9 mouse cellular contexts compared by ENCODE assay signal in the genomic region with DNA sequence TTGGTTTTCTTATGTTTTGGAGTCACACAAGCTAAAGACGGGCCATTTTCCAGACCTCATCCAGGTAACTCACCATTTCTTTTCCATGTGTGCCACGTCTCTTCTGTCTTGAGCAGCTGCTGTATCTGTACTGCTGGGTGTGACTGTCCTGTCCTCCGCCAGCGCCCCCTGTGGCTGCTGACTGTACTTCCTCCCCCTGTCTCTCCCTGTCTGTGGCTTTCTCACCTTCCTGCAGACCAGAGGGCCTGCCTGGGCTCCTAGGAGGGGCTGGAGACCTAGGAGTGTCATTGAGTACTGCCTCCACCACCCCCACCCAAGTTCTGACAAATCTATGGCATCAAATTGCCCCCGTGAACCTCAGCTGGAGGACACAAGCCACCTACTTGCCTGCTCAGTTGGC. TPM values are rescaled to one million over a fixed set of nuclear protein-coding genes. Genes with fewer than 3 reads are reported as not detected.
DNase-seq lines count a peak whose midpoint lies in the region; ATAC-seq and TF ChIP-seq lines count a peak whose summit lies in the region.
"Had no signal": no experiment of that assay in that cellular context is flagged by ENCODE, and none has a peak within 500 bp of the region (broad histone marks: within the 10 kb centered on the region; RNA-seq: fewer than 3 reads in every experiment).

No protein-coding gene starts in this region.

- TF ChIP-seq POLR2A in MEL (IDR thresholded peaks at IDR 0.05; ENCODE audit: control insufficient read depth in 1 of 2, insufficient read depth in 1 of 2, low read depth in 1 of 2, low read length in 2 of 2, poor library complexity in 1 of 2) = no peak
- no peak for TF ChIP-seq POLR2A in spleen, adult 2 months (IDR thresholded peaks at IDR 0.05; ENCODE audit: low read depth, low read length)

- no peak overlapping the region for H3K4me3 ChIP-seq in layer of hippocampus, adult 2 months
- H3K4me3 ChIP-seq in MEL (ENCODE audit: control insufficient read depth in 1 of 2, insufficient read depth in 1 of 2, low read depth in 2 of 2, low read length in 2 of 2) = no peak overlapping the region
- H3K4me3 ChIP-seq in liver, embryonic 12.5 days = no peak overlapping the region
- H3K4me3 ChIP-seq in spleen, adult 2 months (ENCODE audit: extremely low read depth, insufficient read depth, insufficient read length) = no peak overlapping the region
- H3K4me3 ChIP-seq: lung, embryonic 15.5 days had no signal

- H3K27ac ChIP-seq in layer of hippocampus, adult 2 months = peak overlapping the region; percentile 9; the same call in 1 of the 2 replicates
- H3K27ac ChIP-seq in MEL (ENCODE audit: control insufficient read depth, low read depth, low read length) = no peak overlapping the region
- H3K27ac ChIP-seq in liver, embryonic 12.5 days = peak overlapping the region; percentile 37
- no peak overlapping the region for H3K27ac ChIP-seq in spleen, adult 2 months (ENCODE audit: insufficient read depth, low read length)
- H3K27ac ChIP-seq: lung, embryonic 15.5 days had no signal

- H3K9ac ChIP-seq in MEL (ENCODE audit: control insufficient read depth, low read depth, low read length, poor library complexity, severe bottlenecking) = no peak overlapping the region
- no peak overlapping the region for H3K9ac ChIP-seq in liver, embryonic 12.5 days
- H3K9ac ChIP-seq: lung, embryonic 15.5 days had no signal

- H3K36me3 ChIP-seq in MEL (ENCODE audit: control insufficient read depth in 1 of 2, insufficient read depth in 2 of 2, low read length in 2 of 2) = peaks cover 6 to 27% of the 10 kb centered on the region in 2 experiments
- H3K36me3 ChIP-seq in liver, embryonic 12.5 days = peaks cover 100% of the 10 kb centered on the region
- no peaks in the 10 kb centered on the region; the same call in 1 of the 2 replicates for H3K36me3 ChIP-seq in spleen, adult 2 months (ENCODE audit: control insufficient read depth, insufficient read depth, low read length)

- peaks cover 35 to 42% of the 10 kb centered on the region in 2 experiments for H3K4me1 ChIP-seq in MEL (ENCODE audit: control insufficient read depth in 1 of 2, insufficient read depth in 2 of 2, low read length in 2 of 2)
- peaks cover 100% of the 10 kb centered on the region for H3K4me1 ChIP-seq in liver, embryonic 12.5 days
- no peaks in the 10 kb centered on the region for H3K4me1 ChIP-seq in spleen, adult 2 months (ENCODE audit: control insufficient read depth, insufficient read depth, insufficient read length)
- H3K4me1 ChIP-seq: lung, embryonic 15.5 days had no signal

- 0 out of 2 replicates have a peak overlapping the region, but pooled peaks have one; percentile 4 for H3K4me2 ChIP-seq in liver, embryonic 12.5 days
- H3K4me2 ChIP-seq: lung, embryonic 15.5 days had no signal

- DNase-seq in layer of hippocampus, adult 2 months (ENCODE audit: low spot score in 2 of 2) = no peak
- DNase-seq in layer of hippocampus, adult 18-20 months (ENCODE audit: low spot score in 2 of 2) = no peak
- peak; percentile 75 for DNase-seq in MEL (ENCODE audit: low read depth, low spot score)
- DNase-seq in spleen, adult 2 months (ENCODE audit: low read depth in 1 of 2, low spot score in 2 of 2) = peak in 1 of 2 experiments; percentile 44
- no peak for DNase-seq in Muller cell, postnatal 12 days (ENCODE audit: inconsistent ontology term)
- no peak for DNase-seq in layer of hippocampus, adult 9-11 months

- 51% methylated on average over 5 of the region's 5 CpGs for WGBS in liver, embryonic 12.5 days (ENCODE audit: insufficient replicate concordance)
- 45% methylated on average over 5 of the region's 5 CpGs for WGBS in spleen, adult 2 months

- no peaks in the 10 kb centered on the region for H3K9me3 ChIP-seq in MEL (replicated peaks; ENCODE audit: insufficient read depth, low read length)
- no peaks in the 10 kb centered on the region for H3K9me3 ChIP-seq in liver, embryonic 12.5 days (replicated peaks)
- H3K9me3 ChIP-seq: lung, embryonic 15.5 days had no signal

- peak; percentile 80 for ATAC-seq in common myeloid progenitor, adult 5-6 weeks (replicated peaks; ENCODE audit: low read depth, poor library complexity, severe bottlenecking)
- no peak for ATAC-seq in liver, embryonic 12.5 days

- TF ChIP-seq RAD21 in MEL (IDR thresholded peaks at IDR 0.05; ENCODE audit: low read depth, low read length) = no peak

- TF ChIP-seq EP300 in MEL (IDR thresholded peaks at IDR 0.05; ENCODE audit: low read depth in 1 of 2, low read length in 2 of 2) = no peak

- no peaks in the 10 kb centered on the region for H3K27me3 ChIP-seq in MEL (ENCODE audit: control insufficient read depth in 1 of 2, insufficient read depth in 2 of 2, low read length in 2 of 2)
- H3K27me3 ChIP-seq in liver, embryonic 12.5 days (replicated peaks) = no peaks in the 10 kb centered on the region
- H3K27me3 ChIP-seq in spleen, adult 2 months (ENCODE audit: control insufficient read depth, insufficient read depth, low read length) = no peaks in the 10 kb centered on the region
- H3K27me3 ChIP-seq: lung, embryonic 15.5 days had no signal

- TF ChIP-seq CTCF in layer of hippocampus, adult 2 months (conservative IDR thresholded peaks at IDR 0.05) = peak; percentile 74
- peak; percentile 72 to 84 (median 75) for TF ChIP-seq CTCF in MEL (IDR thresholded peaks at IDR 0.05 in 2 of 3, conservative IDR thresholded peaks at IDR 0.05 in 1 of 3; ENCODE audit: control insufficient read depth in 1 of 3, insufficient read depth in 1 of 3, low read depth in 2 of 3, low read length in 3 of 3, poor library complexity in 1 of 3, severe bottlenecking in 1 of 3)
- peak; percentile 60; the same call in 1 of the 2 replicates for TF ChIP-seq CTCF in spleen, adult 2 months (IDR thresholded peaks at IDR 0.05; ENCODE audit: extremely low read depth, insufficient read depth, insufficient read length, insufficient replicate concordance)

- H3K79me2 ChIP-seq in MEL (ENCODE audit: control insufficient read depth, insufficient read depth, low read length, poor library complexity) = no peaks in the 10 kb centered on the region

TF ChIP-seq in MEL, 35 proteins besides CTCF, POLR2A, EP300 and RAD21 (continues in another document):
- TF ChIP-seq KAT2A (conservative IDR thresholded peaks at IDR 0.05; ENCODE audit: low read depth, low read length) = no peak
- no peak for TF ChIP-seq GABPA (IDR thresholded peaks at IDR 0.05; ENCODE audit: low read depth, low read length)
- TF ChIP-seq SIN3A (IDR thresholded peaks at IDR 0.05; ENCODE audit: low read length) = peak; percentile 42; the same call in 1 of the 2 replicates
- TF ChIP-seq ZNF384 (IDR thresholded peaks at IDR 0.05; ENCODE audit: low read depth, low read length) = 0 out of 2 replicates have a peak, but pooled peaks have one; percentile 37
- 0 out of 2 replicates have a peak, but pooled peaks have one; percentile 34 for TF ChIP-seq MAZ (IDR thresholded peaks at IDR 0.05; ENCODE audit: low read depth, low read length)
- no peak for TF ChIP-seq TBP (IDR thresholded peaks at IDR 0.05; ENCODE audit: low read depth, low read length)
- TF ChIP-seq NELFE (IDR thresholded peaks at IDR 0.05; ENCODE audit: low read depth, low read length) = no peak

RNA-seq across cellular contexts. Expression of a gene that starts 20.9 kb away (rescaled TPM):
- total RNA-seq in layer of hippocampus, adult 2 months (2021) = 10 to 100 TPM; 50.8 to 64.4 TPM
- total RNA-seq in layer of hippocampus, adult 18-20 months (2021) = 10 to 100 TPM; 47.4 to 50.6 TPM
- total RNA-seq in MEL (2012; rRNA removed) = 12.2 and 16.9 TPM in 2 replicates
- 10 to 100 TPM in 1 of 2 experiments, not detected in 1; 44.9 TPM for polyA plus RNA-seq in MEL (2012; ENCODE audit: insufficient read depth in 1 of 2, insufficient read length in 2 of 2, low read depth in 1 of 2, low replicate concordance in 2 of 2, missing spikeins in 1 of 2)
- total RNA-seq in common myeloid progenitor, adult 5-6 weeks (2017) = 12.8 and 16.6 TPM in 2 replicates
- polyA plus RNA-seq in liver, embryonic 12.5 days (2016; fragmentation: Nextera tagmentation; extraction: Ambion mirVana) = 159 and 164 TPM in 2 replicates
- polyA plus RNA-seq in spleen, adult 2 months (2012; rRNA removed) = 26.8 and 27.0 TPM in 2 replicates

RNA-seq across cellular contexts. Expression of a gene that starts 25.5 kb away (rescaled TPM):
- not detected for total RNA-seq in layer of hippocampus, adult 2 months (2021)
- total RNA-seq in layer of hippocampus, adult 18-20 months (2021) = not detected
- 0.08 TPM in 1 of 2 replicates, not detected in the other for total RNA-seq in MEL (2012; rRNA removed)
- under 1 TPM in 1 of 2 experiments, not detected in 1; 0.03 TPM for polyA plus RNA-seq in MEL (2012; ENCODE audit: insufficient read depth in 1 of 2, insufficient read length in 2 of 2, low read depth in 1 of 2, low replicate concordance in 2 of 2, missing spikeins in 1 of 2)
- total RNA-seq in common myeloid progenitor, adult 5-6 weeks (2017) = not detected in 2 replicates
- 0.15 and 0.19 TPM in 2 replicates for polyA plus RNA-seq in liver, embryonic 12.5 days (2016; fragmentation: Nextera tagmentation; extraction: Ambion mirVana)
- polyA plus RNA-seq in spleen, adult 2 months (2012; rRNA removed) = 0.02 and 0.23 TPM in 2 replicates

RNA-seq across cellular contexts. Expression of a gene that starts 29.5 kb away (rescaled TPM):
- 10 to 100 TPM; 40.6 to 42.3 TPM for total RNA-seq in layer of hippocampus, adult 2 months (2021)
- 10 to 100 TPM; 35.5 to 45.9 TPM for total RNA-seq in layer of hippocampus, adult 18-20 months (2021)
- 69.6 and 71.4 TPM in 2 replicates for total RNA-seq in MEL (2012; rRNA removed)
- polyA plus RNA-seq in MEL (2012; ENCODE audit: insufficient read depth in 1 of 2, insufficient read length in 2 of 2, low read depth in 1 of 2, low replicate concordance in 2 of 2, missing spikeins in 1 of 2) = 10 to 100 TPM in 1 of 2 experiments, not detected in 1; 94.5 TPM
- total RNA-seq in common myeloid progenitor, adult 5-6 weeks (2017) = 42.0 and 54.6 TPM in 2 replicates
- 55.0 and 65.0 TPM in 2 replicates for polyA plus RNA-seq in liver, embryonic 12.5 days (2016; fragmentation: Nextera tagmentation; extraction: Ambion mirVana)
- polyA plus RNA-seq in spleen, adult 2 months (2012; rRNA removed) = 90.8 and 113 TPM in 2 replicates

RNA-seq across cellular contexts. Expression of a gene that starts 42.7 kb away (rescaled TPM):
- 1 to 10 TPM; 2.1 to 2.5 TPM for total RNA-seq in layer of hippocampus, adult 2 months (2021)
- total RNA-seq in layer of hippocampus, adult 18-20 months (2021) = 1 to 10 TPM; 1.9 to 2.1 TPM
- 8.3 and 8.6 TPM in 2 replicates for total RNA-seq in MEL (2012; rRNA removed)
- 10 to 100 TPM in 1 of 2 experiments, not detected in 1; 17.5 TPM for polyA plus RNA-seq in MEL (2012; ENCODE audit: insufficient read depth in 1 of 2, insufficient read length in 2 of 2, low read depth in 1 of 2, low replicate concordance in 2 of 2, missing spikeins in 1 of 2)
- total RNA-seq in common myeloid progenitor, adult 5-6 weeks (2017) = 17.7 and 26.1 TPM in 2 replicates
- 16.0 and 16.5 TPM in 2 replicates for polyA plus RNA-seq in liver, embryonic 12.5 days (2016; fragmentation: Nextera tagmentation; extraction: Ambion mirVana)
- polyA plus RNA-seq in spleen, adult 2 months (2012; rRNA removed) = 35.8 and 45.5 TPM in 2 replicates

RNA-seq across cellular contexts. Expression of a gene that starts 50.7 kb away (rescaled TPM):
- 100 to 1,000 TPM; 200 to 222 TPM for total RNA-seq in layer of hippocampus, adult 2 months (2021)
- 100 to 1,000 TPM; 201 TPM for total RNA-seq in layer of hippocampus, adult 18-20 months (2021)
- total RNA-seq in MEL (2012; rRNA removed) = 137 and 183 TPM in 2 replicates
- 100 to 1,000 TPM in 1 of 2 experiments, not detected in 1; 149 TPM for polyA plus RNA-seq in MEL (2012; ENCODE audit: insufficient read depth in 1 of 2, insufficient read length in 2 of 2, low read depth in 1 of 2, low replicate concordance in 2 of 2, missing spikeins in 1 of 2)
- total RNA-seq in common myeloid progenitor, adult 5-6 weeks (2017) = 23.5 and 36.8 TPM in 2 replicates
- polyA plus RNA-seq in liver, embryonic 12.5 days (2016; fragmentation: Nextera tagmentation; extraction: Ambion mirVana) = 124 and 125 TPM in 2 replicates
- polyA plus RNA-seq in spleen, adult 2 months (2012; rRNA removed) = 29.0 and 33.2 TPM in 2 replicates

Comparison
In these comparisons a context has a peak if more than half of its experiments do, and no peak if none do; other contexts are left out.
1. H3K27ac ChIP-seq: peak in layer of hippocampus, adult 2 months (single experiment) and liver, embryonic 12.5 days (single experiment); none in MEL (single experiment) and spleen, adult 2 months (single experiment).
2. Peak in every context shown above with its lines, with median percentiles within 50 percentile points of each other: CTCF ChIP-seq.